Mouse (Mus musculus) spleen, adult 2 months (tissue): Measurements from ENCODE around the gene Gapvd1.

ENCODE experiments used
- CTCF ChIP-seq: fragments of 200-500 bp; IDR thresholded peaks from 2 replicates; pipeline ENCODE4 v1.5.1; 2011; ENCODE audit warnings: mild to moderate bottlenecking, inconsistent platforms; ENCODE audit not compliant: insufficient read depth, insufficient read length, insufficient replicate concordance; ENCODE audit errors: extremely low read depth
- POLR2A ChIP-seq: fragments of 200-500 bp; IDR thresholded peaks from 2 replicates; pipeline ENCODE4 v1.6.1; 2011; ENCODE audit warnings: low read depth, low read length, inconsistent platforms

- no peak for TF ChIP-seq CTCF
- no peak for TF ChIP-seq POLR2A
These were observed 119.5 kb downstream of the Gapvd1 start for GRCm38 (mm10) chr2:34635249-34636165.
